Mouse (Mus musculus) hindbrain, embryonic 10.5 days (tissue): ENCODE results near the gene Vasn. TPM values are rescaled to one million over a fixed set of nuclear protein-coding genes. Genes with fewer than 3 reads are reported as not detected.

ENCODE experiments used
- polyA plus RNA-seq: library from polyadenylated mRNA; unstranded; fragments of >200 nt; fragmentation: Nextera tagmentation; extraction: Ambion mirVana; gene quantifications from 2 replicates; pipeline ENCODE4 v1.2.1, GENCODE M21; 2016

The Vasn gene
- polyA plus RNA-seq, 1 experiment from 2014 or later, result 12.6 TPM

Other genes with a start within 250 kb of the Vasn start
- 0.77 and 1.1 TPM in 2 replicates for gene Adcy9, start 219.4 kb upstream of the Vasn start, polyA plus RNA-seq
- 22.8 and 23.4 TPM in 2 replicates for gene Srl, start 98.1 kb upstream of the Vasn start, polyA plus RNA-seq
- gene Tfap4, start 80.1 kb upstream of the Vasn start, polyA plus RNA-seq, result 21.3 and 27.5 TPM in 2 replicates
- gene Glis2, start 45.2 kb upstream of the Vasn start, polyA plus RNA-seq, result 27.3 and 27.9 TPM in 2 replicates
- 88.0 and 131 TPM in 2 replicates for gene Pam16, start 15.0 kb upstream of the Vasn start, polyA plus RNA-seq
- gene Dnaja3, start within 50 bp of the Vasn start, polyA plus RNA-seq, result 60.7 and 62.7 TPM in 2 replicates
- gene Coro7, start 39.8 kb downstream of the Vasn start, polyA plus RNA-seq, result 24.4 and 25.5 TPM in 2 replicates
- gene Nmral1, start 79.4 kb downstream of the Vasn start, polyA plus RNA-seq, result 192 and 203 TPM in 2 replicates
- gene Hmox2, start 86.4 kb downstream of the Vasn start, polyA plus RNA-seq, result 84.6 and 93.3 TPM in 2 replicates
- 109 and 111 TPM in 2 replicates for gene Cdip1, start 150.4 kb downstream of the Vasn start, polyA plus RNA-seq
- gene 4930562C15Rik, start 195.5 kb downstream of the Vasn start, polyA plus RNA-seq, result 0.51 and 0.55 TPM in 2 replicates
- gene Ubald1, start 240.4 kb downstream of the Vasn start, polyA plus RNA-seq, result 33.1 and 41.3 TPM in 2 replicates
- gene Mgrn1, start 246.3 kb downstream of the Vasn start, polyA plus RNA-seq, result 71.6 and 80.8 TPM in 2 replicates